Mouse (Mus musculus) stomach, postnatal 0 days (tissue): ENCODE data around the gene Taar6.

Experiments
- CTCF ChIP-seq: IDR thresholded peaks from 2 replicates; pipeline ENCODE4 v1.5.1; 2016; ENCODE audit warnings: antibody characterized with exemption, low read depth, mild to moderate bottlenecking, moderate library complexity
- EP300 ChIP-seq: optimal IDR thresholded peaks from 2 replicates; pipeline ENCODE3; 2016; ENCODE audit warnings: antibody characterized with exemption

DNA sequence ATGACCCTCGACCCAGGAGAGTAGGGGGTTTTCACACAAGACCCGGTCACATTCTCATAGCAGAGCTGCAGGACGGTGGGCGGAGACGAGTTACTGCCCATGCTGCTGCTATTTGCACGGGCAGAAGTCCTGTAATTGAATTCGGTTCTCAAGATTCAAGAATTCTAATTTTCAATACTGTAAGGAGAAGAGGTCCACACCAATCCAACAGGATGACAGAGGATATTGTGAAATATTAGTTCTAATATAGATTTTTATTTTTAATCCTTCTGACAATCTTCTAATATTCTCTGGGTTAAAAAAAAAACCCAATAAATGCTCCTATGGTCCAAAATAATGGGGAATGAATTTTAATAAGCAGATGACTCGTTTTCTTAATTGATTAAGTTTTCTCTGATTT, at the start of gene Taar6:
- TF ChIP-seq CTCF (no peak), EP300 (no peak)
